Mouse (Mus musculus) forebrain, embryonic 14.5 days (tissue): ENCODE measurements around the gene Spon1. TPM values are rescaled to one million over a fixed set of nuclear protein-coding genes. Genes with fewer than 3 reads are reported as not detected.

Source experiments
- ATAC-seq: fragments of 200-750 bp; cut with Nextera tagmentation; 2 replicates; pipeline ENCODE4 v1.8.0; 2017; ENCODE audit warnings: mild to moderate bottlenecking, moderate library complexity
- DNase-seq: peaks from one replicate; pipeline ENCODE4 v3.0.0-alpha.2; 2015; ENCODE audit warnings: low spot score
- H3K27ac ChIP-seq: fragments of 300-500 bp; sonication (generic); 2 replicates; pipeline ENCODE4 v1.5.1; 2014; ENCODE audit warnings: low read depth, mild to moderate bottlenecking, control low read depth, low read length, moderate library complexity
- H3K27me3 ChIP-seq: fragments of 300-500 bp; sonication (generic); replicated peaks from 2 replicates; pipeline ENCODE4 v1.6.1; 2014; ENCODE audit warnings: low read length, control low read depth, mixed read lengths; ENCODE audit not compliant: control insufficient read depth, insufficient read depth
- H3K36me3 ChIP-seq: fragments of 300-500 bp; sonication (generic); 2 replicates; pipeline ENCODE4 v1.6.1; 2014; ENCODE audit warnings: low read length, control low read depth; ENCODE audit not compliant: control insufficient read depth, insufficient read depth
- H3K4me1 ChIP-seq: fragments of 300-500 bp; sonication (generic); 2 replicates; pipeline ENCODE4 v1.6.1; 2014; ENCODE audit warnings: antibody characterized with exemption, low read length, control low read depth; ENCODE audit not compliant: control insufficient read depth, insufficient read depth
- H3K4me2 ChIP-seq: fragments of 300-500 bp; sonication (generic); 2 replicates; pipeline ENCODE4 v1.6.1; 2014; ENCODE audit warnings: mild to moderate bottlenecking, control low read depth, low read length
- H3K4me3 ChIP-seq: fragments of 300-500 bp; sonication (generic); 2 replicates; pipeline ENCODE4 v1.5.1; 2014; ENCODE audit warnings: low read depth, low read length, control low read depth
- H3K9ac ChIP-seq: fragments of 300-500 bp; sonication (generic); 2 replicates; pipeline ENCODE4 v1.6.1; 2014; ENCODE audit warnings: mild to moderate bottlenecking, low read length, control low read depth, moderate library complexity
- H3K9me3 ChIP-seq: fragments of 300-500 bp; sonication (generic); replicated peaks from 2 replicates; pipeline ENCODE4 v1.6.1; 2016; ENCODE audit warnings: low read length, control low read depth, mixed read lengths; ENCODE audit not compliant: control insufficient read depth
- WGBS: fragments of 180-500 bp; shearing (Covaris S2); extraction: QIAGEN DNeasy Blood & Tissue Kit; methylation state at CpG from one replicate; pipeline ENCODE4 v1.1.7; 2014; 5-methylcytosine and 5-hydroxymethylcytosine counted together
- polyA plus RNA-seq: library from polyadenylated mRNA; unstranded; fragments of >200 nt; fragmentation: Nextera tagmentation; extraction: Ambion mirVana; gene quantifications from 2 replicates; pipeline ENCODE4 v1.2.1, GENCODE M21; 2014

Gene Spon1
- polyA plus RNA-seq, 1 experiment from 2014 or later: 10.4 TPM

GRCm38 (mm10) chr7:114026923-114027322 lies 261.1 kb downstream of the Spon1 start:
- Histone ChIP-seq H3K4me3 (no peak overlapping the region), H3K27me3 (no peaks in the 10 kb centered on the region), H3K36me3 (no peaks in the 10 kb centered on the region), H3K9me3 (no peaks in the 10 kb centered on the region), H3K27ac (no peak overlapping the region), H3K9ac (no peak overlapping the region), H3K4me2 (no peak overlapping the region), H3K4me1 (no peaks in the 10 kb centered on the region)
- ATAC-seq: no peak
- DNase-seq: no peak
- WGBS: 91% methylated on average over 8 of the region's 8 CpGs

GRCm38 (mm10) chr7:114027406-114027805 lies 261.6 kb downstream of the Spon1 start:
- Histone ChIP-seq H3K27me3 (no peaks in the 10 kb centered on the region), H3K9ac (no peak overlapping the region), H3K9me3 (no peaks in the 10 kb centered on the region), H3K36me3 (no peaks in the 10 kb centered on the region), H3K4me3 (no peak overlapping the region), H3K4me2 (no peak overlapping the region), H3K4me1 (no peaks in the 10 kb centered on the region), H3K27ac (no peak overlapping the region)
- DNase-seq (no peak), ATAC-seq (no peak)
- WGBS: 87% methylated on average over 3 of the region's 3 CpGs

- DNase-seq: no peak
- Histone ChIP-seq H3K4me3 (no peak overlapping the region), H3K27ac (no peak overlapping the region), H3K36me3 (no peaks in the 10 kb centered on the region), H3K27me3 (no peaks in the 10 kb centered on the region), H3K9me3 (no peaks in the 10 kb centered on the region), H3K9ac (no peak overlapping the region), H3K4me2 (no peak overlapping the region), H3K4me1 (no peaks in the 10 kb centered on the region)
- ATAC-seq: no peak
- WGBS: 94% methylated on average over 5 of the region's 5 CpGs
These were observed 263.0 kb downstream of the Spon1 start for GRCm38 (mm10) chr7:114028828-114029227.

GRCm38 (mm10) chr7:114029596-114029995 lies 263.8 kb downstream of the Spon1 start:
- H3K4me3 ChIP-seq: no peak overlapping the region
- H3K9me3 ChIP-seq: no peaks in the 10 kb centered on the region
- H3K4me1 ChIP-seq: no peaks in the 10 kb centered on the region
- no peak overlapping the region for H3K4me2 ChIP-seq
- DNase-seq (no peak), ATAC-seq (no peak)
- no peak overlapping the region for H3K9ac ChIP-seq
- no peaks in the 10 kb centered on the region for H3K36me3 ChIP-seq
- 82% methylated on average over 6 of the region's 6 CpGs for WGBS
- no peak overlapping the region for H3K27ac ChIP-seq
- H3K27me3 ChIP-seq: no peaks in the 10 kb centered on the region

- H3K36me3 ChIP-seq: 0 out of 2 replicates have a peak, but pooled peaks cover 5% of the 10 kb centered on the region
- ATAC-seq (peak; percentile 32; the same call in 1 of the 2 replicates), DNase-seq (peak; percentile 51)
- no peak overlapping the region for H3K27ac ChIP-seq
- no peak overlapping the region for H3K9ac ChIP-seq
- WGBS: 52% methylated on average over 4 of the region's 4 CpGs
- no peak overlapping the region for H3K4me2 ChIP-seq
- no peaks in the 10 kb centered on the region for H3K9me3 ChIP-seq
- H3K4me1 ChIP-seq: peaks cover 10% of the 10 kb centered on the region
- no peak overlapping the region for H3K4me3 ChIP-seq
- no peaks in the 10 kb centered on the region for H3K27me3 ChIP-seq
These were observed 271.4 kb downstream of the Spon1 start for GRCm38 (mm10) chr7:114037237-114037636.

GRCm38 (mm10) chr7:114041349-114041748 lies 275.6 kb downstream of the Spon1 start:
- H3K4me1 ChIP-seq: peaks cover 10% of the 10 kb centered on the region; the same call in 1 of the 2 replicates

GRCm38 (mm10) chr7:114042973-114043928 lies 277.5 kb downstream of the Spon1 start:
- Histone ChIP-seq H3K9ac (no peak overlapping the region), H3K9me3 (no peaks in the 10 kb centered on the region), H3K36me3 (0 out of 2 replicates have a peak, but pooled peaks cover 5% of the 10 kb centered on the region), H3K27ac (peak overlapping the region; percentile 48; the same call in 1 of the 2 replicates), H3K27me3 (no peaks in the 10 kb centered on the region), H3K4me3 (no peak overlapping the region), H3K4me1 (no peaks in the 10 kb centered on the region; the same call in 1 of the 2 replicates), H3K4me2 (no peak overlapping the region)
- DNase-seq: peak; percentile 33
- WGBS: 82% methylated on average over 26 of the region's 26 CpGs
- no peak for ATAC-seq

More at GRCm38 (mm10) chr7:114041349-114041748, 275.6 kb downstream of the Spon1 start:
- peak; percentile 37 for DNase-seq
- H3K27ac ChIP-seq: no peak overlapping the region
- H3K9ac ChIP-seq: no peak overlapping the region
- H3K4me3 ChIP-seq: no peak overlapping the region
- no peaks in the 10 kb centered on the region for H3K27me3 ChIP-seq
- H3K36me3 ChIP-seq: 0 out of 2 replicates have a peak, but pooled peaks cover 5% of the 10 kb centered on the region
- no peak for ATAC-seq
- H3K4me2 ChIP-seq: no peak overlapping the region
- 55% methylated on average over 4 of the region's 4 CpGs for WGBS
- H3K9me3 ChIP-seq: no peaks in the 10 kb centered on the region

GRCm38 (mm10) chr7:114043929-114044549 lies 278.2 kb downstream of the Spon1 start:
- WGBS: 86% methylated on average over 6 of the region's 6 CpGs
- Histone ChIP-seq H3K27me3 (no peaks in the 10 kb centered on the region), H3K27ac (peak overlapping the region; percentile 48; the same call in 1 of the 2 replicates), H3K9me3 (no peaks in the 10 kb centered on the region), H3K9ac (no peak overlapping the region), H3K4me3 (no peak overlapping the region), H3K4me1 (no peaks in the 10 kb centered on the region; the same call in 1 of the 2 replicates), H3K4me2 (no peak overlapping the region), H3K36me3 (0 out of 2 replicates have a peak, but pooled peaks cover 3% of the 10 kb centered on the region)
- ATAC-seq: no peak
- no peak for DNase-seq
